Comparison of ENCODE assay signal across 29 mouse cellular contexts in genomic region chr10:33060771-33061170, GRCm38 (mm10). TPM values are rescaled to one million over a fixed set of nuclear protein-coding genes. Genes with fewer than 3 reads are reported as not detected.
"Had no signal": no experiment of that assay in that cellular context is flagged by ENCODE, and none has a peak within 500 bp of the region (broad histone marks: within the 10 kb centered on the region; RNA-seq: fewer than 3 reads in every experiment).

No protein-coding gene starts in this region.

- DNase-seq: gastrocnemius, adult 2 months; gastrocnemius, postnatal 10 days; gastrocnemius, postnatal 25 days; heart, adult 11 months; heart, adult 2 months; heart, postnatal 14 days; heart, postnatal 36 days; kidney, adult 11 months; kidney, adult 2 months; kidney, adult 9 months; kidney, postnatal 14 days; kidney, postnatal 36 days; layer of hippocampus, adult 9-11 months; layer of hippocampus, postnatal 36 days; liver, embryonic 13.5 days had no signal

- H3K4me1 ChIP-seq: heart, embryonic 13.5 days; heart, embryonic 15.5 days; hindbrain, embryonic 13.5 days; hindbrain, embryonic 15.5 days; kidney, embryonic 15.5 days; limb, embryonic 10.5 days; limb, embryonic 12.5 days; liver, embryonic 13.5 days; liver, embryonic 15.5 days had no signal

- H3K27ac ChIP-seq: gastrocnemius, adult 2 months; heart, adult 2 months; heart, embryonic 13.5 days; heart, embryonic 15.5 days; hindbrain, embryonic 13.5 days; hindbrain, embryonic 15.5 days; hindbrain, postnatal 0 days; kidney, embryonic 15.5 days; kidney, postnatal 0 days; limb, embryonic 10.5 days; limb, embryonic 12.5 days; liver, embryonic 13.5 days; liver, embryonic 15.5 days had no signal

- H3K9ac ChIP-seq: heart, embryonic 13.5 days; heart, embryonic 15.5 days; hindbrain, embryonic 13.5 days; hindbrain, embryonic 15.5 days; kidney, embryonic 15.5 days; limb, embryonic 12.5 days; liver, embryonic 13.5 days; liver, embryonic 15.5 days had no signal

- H3K36me3 ChIP-seq: heart, embryonic 13.5 days; heart, embryonic 15.5 days; hindbrain, embryonic 13.5 days; hindbrain, embryonic 15.5 days; kidney, embryonic 15.5 days; limb, embryonic 10.5 days; limb, embryonic 12.5 days; liver, embryonic 13.5 days; liver, embryonic 15.5 days had no signal

- H3K4me3 ChIP-seq: gastrocnemius, adult 2 months; heart, adult 2 months; heart, embryonic 13.5 days; heart, embryonic 15.5 days; hindbrain, embryonic 13.5 days; hindbrain, embryonic 15.5 days; kidney, embryonic 15.5 days; limb, embryonic 10.5 days; limb, embryonic 12.5 days; liver, embryonic 13.5 days; liver, embryonic 15.5 days had no signal

- H3K27me3 ChIP-seq: heart, embryonic 13.5 days; heart, embryonic 15.5 days; hindbrain, embryonic 13.5 days; hindbrain, embryonic 15.5 days; kidney, embryonic 15.5 days; limb, embryonic 12.5 days; liver, embryonic 13.5 days; liver, embryonic 15.5 days had no signal

RNA-seq across cellular contexts. Expression of gene Trdn, which starts 19.6 kb away (rescaled TPM):
- total RNA-seq: hematopoietic stem cell, adult 5-6 weeks; layer of hippocampus, postnatal 14 days; layer of hippocampus, postnatal 36 days had no signal
- polyA plus RNA-seq: intestine, embryonic 16.5 days; kidney, postnatal 0 days; large intestine, adult 2 months had no signal
